Mouse (Mus musculus) erythroblast, embryonic 14.5 days (primary cell): ENCODE data around the gene Col27a1.

Experiments
- GATA1 ChIP-seq: IDR thresholded peaks from 2 replicates; pipeline ENCODE4 v1.6.1; 2012; ENCODE audit warnings: low read length, inconsistent platforms, mixed read lengths
- TAL1 ChIP-seq: IDR thresholded peaks from 3 replicates; pipeline ENCODE4 v1.6.1; 2012; ENCODE audit warnings: low read length, inconsistent platforms, mixed read lengths

DNA sequence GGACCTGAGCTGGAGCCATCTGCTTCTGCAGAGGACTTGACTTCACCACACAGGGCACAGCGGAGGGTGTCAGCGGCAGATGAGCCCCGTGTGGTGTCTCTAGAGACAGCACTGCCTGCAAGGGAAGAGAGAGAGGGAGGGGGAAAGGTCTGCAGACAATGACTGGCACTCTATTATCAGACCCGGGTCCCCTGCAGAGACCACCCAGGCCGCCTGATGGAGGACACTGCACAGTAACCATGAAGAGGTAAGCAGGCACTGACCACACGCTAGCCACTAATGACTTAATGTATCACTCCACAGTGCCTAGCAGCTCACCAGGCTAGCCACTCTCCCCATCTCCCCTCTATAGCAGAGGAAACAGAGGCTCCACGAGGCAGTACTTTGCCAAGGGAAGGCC, 157.1 kb downstream of the Col27a1 start:
- no peak for TF ChIP-seq GATA1
- no peak for TF ChIP-seq TAL1
